Mouse (Mus musculus): ENCODE data around the gene Gpsm1. TPM values are rescaled to one million over a fixed set of nuclear protein-coding genes. Genes with fewer than 3 reads are reported as not detected.
A peak's percentile ranks its signal among the peaks of the same experiment; 100 is the strongest.
"Not testable (repeated sequence)": the region's sequence is repeated elsewhere in the genome, so short reads cannot be mapped to it uniquely, and the experiment has no call there.

The Gpsm1 gene
- polyA plus RNA-seq, 1 experiment, result 17.7 TPM

DNA sequence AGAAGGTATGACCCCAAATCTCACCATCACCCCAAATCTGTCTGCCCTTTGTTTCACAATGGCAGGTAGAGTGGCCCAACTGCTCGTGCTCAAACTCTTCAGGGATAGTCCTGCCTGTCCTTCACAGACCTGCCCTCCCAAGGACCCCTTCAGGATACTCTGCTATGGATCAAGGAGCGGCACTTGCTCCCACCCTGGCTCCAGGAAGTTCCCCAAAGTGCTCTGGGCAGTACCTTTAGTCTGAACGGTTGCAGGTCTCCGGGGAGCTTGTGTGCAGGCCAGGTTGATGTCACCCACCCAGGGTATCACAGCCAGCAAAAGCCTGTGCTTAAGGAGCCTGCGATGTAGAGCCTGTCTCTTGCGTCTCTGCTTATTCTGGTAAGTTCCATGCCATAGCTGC is 52.6 kb downstream of the Gpsm1 start:
- H3K4me3 ChIP-seq (ENCODE audit: extremely low read depth, insufficient read depth, insufficient read length), result no peak overlapping the region
- no peaks in the 10 kb centered on the region for H3K27me3 ChIP-seq (ENCODE audit: control insufficient read depth, insufficient read depth, low read length)
- no peak for TF ChIP-seq POLR2A (IDR thresholded peaks at IDR 0.05; ENCODE audit: low read depth, low read length)
- peaks cover 47% of the 10 kb centered on the region for H3K36me3 ChIP-seq (ENCODE audit: control insufficient read depth, insufficient read depth, low read length)
- H3K27ac ChIP-seq (ENCODE audit: insufficient read depth, low read length), result no peak overlapping the region
- 94% methylated on average over 6 of the region's 6 CpGs for WGBS
- DNase-seq (ENCODE audit: low read depth in 1 of 2, low spot score in 2 of 2), result no peak
- no peaks in the 10 kb centered on the region for H3K4me1 ChIP-seq (ENCODE audit: control insufficient read depth, insufficient read depth, insufficient read length)

DNA sequence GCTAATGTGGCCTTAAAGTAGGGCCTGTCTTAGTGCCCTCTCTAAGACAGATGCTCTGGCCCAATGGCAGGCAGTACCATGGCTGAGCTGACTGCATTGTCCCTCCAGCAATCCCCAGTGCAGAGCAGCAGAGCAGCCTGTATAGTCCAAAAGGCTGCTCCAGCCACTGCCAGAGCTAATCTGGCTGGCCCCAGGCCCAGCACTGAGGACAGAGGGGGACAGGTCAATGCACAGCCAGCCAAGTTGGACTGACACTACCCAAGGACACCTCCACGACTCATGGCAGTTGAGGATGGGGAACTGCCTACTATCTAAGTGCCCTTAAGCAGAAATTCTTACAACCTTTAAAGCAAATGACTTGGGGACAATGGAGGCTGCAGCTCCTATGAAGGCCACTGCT is 53.3 kb downstream of the Gpsm1 start:
- Histone ChIP-seq H3K4me1 (ENCODE audit: control insufficient read depth, insufficient read depth, insufficient read length) (no peaks in the 10 kb centered on the region), H3K4me3 (ENCODE audit: extremely low read depth, insufficient read depth, insufficient read length) (no peak overlapping the region), H3K27me3 (ENCODE audit: control insufficient read depth, insufficient read depth, low read length) (no peaks in the 10 kb centered on the region), H3K36me3 (ENCODE audit: control insufficient read depth, insufficient read depth, low read length) (peaks cover 50% of the 10 kb centered on the region), H3K27ac (ENCODE audit: insufficient read depth, low read length) (no peak overlapping the region)
- no peak for DNase-seq (ENCODE audit: low read depth in 1 of 2, low spot score in 2 of 2)
- TF ChIP-seq CTCF (IDR thresholded peaks at IDR 0.05; ENCODE audit: extremely low read depth, insufficient read depth, insufficient read length, insufficient replicate concordance) (no peak), POLR2A (IDR thresholded peaks at IDR 0.05; ENCODE audit: low read depth, low read length) (no peak)
- 83% methylated on average over 1 of the region's 1 CpGs for WGBS

DNA sequence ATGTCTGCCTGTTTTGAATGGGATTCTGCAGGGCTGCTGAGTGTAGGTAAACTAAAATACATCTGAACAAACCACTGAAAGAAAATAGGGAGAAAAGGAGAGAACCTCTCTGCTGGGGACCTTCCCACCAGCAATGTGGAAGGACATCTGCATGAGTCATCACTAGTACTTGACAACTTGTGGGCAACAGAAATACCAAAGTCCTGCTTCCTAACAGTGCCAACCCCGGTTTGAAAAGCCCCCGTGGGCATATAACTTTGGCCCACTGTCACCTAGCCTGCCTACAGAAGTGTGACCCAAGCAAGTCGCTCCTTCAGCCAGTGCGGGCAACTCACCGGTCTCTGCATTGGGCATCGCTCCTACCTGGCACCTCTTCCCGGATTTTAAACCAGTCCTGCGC is 57.1 kb downstream of the Gpsm1 start:
- Histone ChIP-seq H3K4me1 (ENCODE audit: control insufficient read depth, insufficient read depth, insufficient read length) (no peaks in the 10 kb centered on the region), H3K36me3 (ENCODE audit: control insufficient read depth, insufficient read depth, low read length) (peaks cover 51% of the 10 kb centered on the region), H3K27ac (ENCODE audit: insufficient read depth, low read length) (no peak overlapping the region), H3K27me3 (ENCODE audit: control insufficient read depth, insufficient read depth, low read length) (no peaks in the 10 kb centered on the region), H3K4me3 (ENCODE audit: extremely low read depth, insufficient read depth, insufficient read length) (no peak overlapping the region)
- no peak for TF ChIP-seq CTCF (IDR thresholded peaks at IDR 0.05; ENCODE audit: extremely low read depth, insufficient read depth, insufficient read length, insufficient replicate concordance)
- no peak for TF ChIP-seq POLR2A (IDR thresholded peaks at IDR 0.05; ENCODE audit: low read depth, low read length)
- no peak for DNase-seq (ENCODE audit: low read depth in 1 of 2, low spot score in 2 of 2)
- WGBS, result 95% methylated on average over 8 of the region's 8 CpGs

DNA sequence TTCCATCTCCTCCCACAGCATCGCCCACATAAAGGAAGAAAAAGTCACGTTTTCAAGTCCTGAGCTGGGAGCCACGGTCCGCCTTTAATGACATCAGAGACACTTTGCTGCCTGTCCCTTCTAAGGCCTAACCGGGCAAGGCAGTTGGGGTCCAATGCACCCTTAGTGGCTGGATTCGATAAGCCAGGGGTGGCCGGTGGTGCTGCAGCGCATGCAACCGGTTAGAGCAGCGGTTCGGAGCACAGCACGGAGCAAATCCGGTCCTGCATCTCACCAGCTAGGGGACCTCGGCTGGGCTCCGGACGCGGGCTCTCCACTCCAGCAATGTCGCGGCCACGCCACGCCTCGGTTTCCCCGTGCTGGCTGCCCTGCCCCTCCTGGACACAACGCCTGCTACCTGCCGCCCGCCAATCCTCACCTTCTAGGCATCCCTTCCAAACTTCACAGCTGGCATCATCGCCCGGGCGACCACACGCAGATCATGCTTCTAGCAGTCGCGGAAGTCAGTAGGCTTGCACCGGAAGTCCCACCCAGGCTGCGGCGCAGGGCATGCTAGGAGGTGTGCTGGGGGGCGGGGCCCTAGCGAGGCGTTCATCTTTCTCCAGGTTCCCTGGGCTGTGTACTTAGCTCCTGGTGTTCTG is 64.9 kb downstream of the Gpsm1 start, which contains the start of gene Snapc4:
TSS of gene Snapc4 (minus strand) at position 523 of the 641 bp plus-strand sequence.
- Histone ChIP-seq H3K27me3 (ENCODE audit: control insufficient read depth, insufficient read depth, low read length) (no peaks in the 10 kb centered on the region), H3K4me3 (ENCODE audit: extremely low read depth, insufficient read depth, insufficient read length) (peak within 1 kb of the TSS; percentile 79), H3K27ac (ENCODE audit: insufficient read depth, low read length) (peak within 1 kb of the TSS; percentile 51), H3K36me3 (ENCODE audit: control insufficient read depth, insufficient read depth, low read length) (peaks cover 25% of the 10 kb centered on the region), H3K4me1 (ENCODE audit: control insufficient read depth, insufficient read depth, insufficient read length) (no peaks in the 10 kb centered on the region)
- WGBS, result under 1% methylated on average over 38 of the region's 38 CpGs
- DNase-seq (ENCODE audit: low read depth in 1 of 2, low spot score in 2 of 2), result peak; percentile 53 to 84
- TF ChIP-seq POLR2A (IDR thresholded peaks at IDR 0.05; ENCODE audit: low read depth, low read length) (peak; percentile 56), CTCF (IDR thresholded peaks at IDR 0.05; ENCODE audit: extremely low read depth, insufficient read depth, insufficient read length, insufficient replicate concordance) (no peak)

DNA sequence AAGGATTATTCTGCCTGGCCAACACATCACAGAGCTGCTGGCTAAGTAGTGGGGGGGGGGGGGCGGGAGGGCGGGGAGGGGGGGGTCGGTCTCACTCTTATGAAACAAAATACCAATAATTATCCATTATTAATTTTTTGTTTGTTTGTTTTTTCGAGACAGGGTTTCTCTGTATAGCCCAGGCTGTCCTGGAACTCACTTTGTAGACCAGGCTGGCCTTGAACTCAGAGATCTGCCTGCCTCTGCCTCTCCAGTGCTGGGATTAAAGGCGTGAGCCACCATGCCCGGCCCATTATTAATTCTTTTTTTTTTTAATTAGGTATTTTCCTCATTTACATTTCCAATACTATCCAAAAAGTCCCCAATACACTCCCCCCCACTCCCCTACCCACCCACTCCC is 65.6 kb downstream of the Gpsm1 start:
- WGBS, result 27% methylated on average over 6 of the region's 6 CpGs
- not testable (repeated sequence) for DNase-seq (ENCODE audit: low read depth in 1 of 2, low spot score in 2 of 2); H3K4me1 ChIP-seq (ENCODE audit: control insufficient read depth, insufficient read depth, insufficient read length); H3K27me3 ChIP-seq (ENCODE audit: control insufficient read depth, insufficient read depth, low read length); H3K27ac ChIP-seq (ENCODE audit: insufficient read depth, low read length)
- Histone ChIP-seq H3K4me3 (ENCODE audit: extremely low read depth, insufficient read depth, insufficient read length) (peak overlapping the region; percentile 79), H3K36me3 (ENCODE audit: control insufficient read depth, insufficient read depth, low read length) (peaks cover 25% of the 10 kb centered on the region)

DNA sequence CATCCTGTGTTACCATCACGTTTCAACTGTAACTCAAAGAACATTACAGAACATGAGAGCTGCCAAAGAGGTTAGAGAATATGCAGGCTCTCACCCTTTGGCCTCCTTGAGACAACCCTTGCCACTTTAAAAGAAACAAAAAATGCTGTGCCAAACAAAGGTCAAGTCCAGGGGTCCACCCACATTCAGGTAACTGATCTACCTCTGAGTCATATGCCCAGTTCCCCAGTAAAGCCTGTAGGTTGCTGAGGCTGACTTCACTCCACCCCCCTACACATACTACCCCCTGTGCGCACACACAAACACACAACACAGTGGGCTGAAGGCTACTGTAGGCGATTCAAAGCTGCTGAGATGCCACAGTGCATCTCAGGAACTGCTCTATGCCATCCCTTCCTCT is 72.4 kb downstream of the Gpsm1 start:
- WGBS, result 84% methylated on average over 3 of the region's 3 CpGs
- Histone ChIP-seq H3K27me3 (ENCODE audit: control insufficient read depth, insufficient read depth, low read length) (no peaks in the 10 kb centered on the region), H3K4me3 (ENCODE audit: extremely low read depth, insufficient read depth, insufficient read length) (no peak overlapping the region), H3K4me1 (ENCODE audit: control insufficient read depth, insufficient read depth, insufficient read length) (peaks cover 6% of the 10 kb centered on the region), H3K36me3 (ENCODE audit: control insufficient read depth, insufficient read depth, low read length) (peaks cover 45% of the 10 kb centered on the region), H3K27ac (ENCODE audit: insufficient read depth, low read length) (no peak overlapping the region)
- TF ChIP-seq POLR2A (IDR thresholded peaks at IDR 0.05; ENCODE audit: low read depth, low read length), result no peak
- DNase-seq (ENCODE audit: low read depth in 1 of 2, low spot score in 2 of 2), result no peak

DNA sequence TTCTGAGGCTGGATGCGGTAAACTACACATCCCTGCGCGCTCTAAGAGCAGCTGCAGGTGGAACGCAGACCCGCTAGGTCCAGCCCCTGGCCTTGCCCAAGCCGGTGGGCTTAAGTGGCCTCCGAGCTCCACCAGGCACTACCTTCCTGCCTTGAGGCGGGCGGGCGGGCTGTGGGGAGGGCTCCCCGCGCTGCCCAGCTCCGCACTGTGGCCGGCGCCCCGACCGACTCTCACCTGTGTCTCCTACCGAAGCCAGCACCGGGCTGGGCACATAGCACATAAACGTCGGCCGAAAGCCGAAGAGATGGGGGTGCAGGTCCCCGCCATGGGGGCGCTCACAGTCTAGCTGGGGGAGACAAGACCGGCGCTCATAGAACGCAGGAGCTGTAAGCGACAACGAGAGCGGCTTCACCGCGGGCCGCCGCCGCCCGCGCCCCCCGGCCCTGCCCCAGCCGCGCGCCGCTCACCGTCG is 73.4 kb downstream of the Gpsm1 start:
- H3K4me1 ChIP-seq (ENCODE audit: control insufficient read depth, insufficient read depth, insufficient read length), result peaks cover 6% of the 10 kb centered on the region
- peak in 1 of 2 experiments; percentile 15 for DNase-seq (ENCODE audit: low read depth in 1 of 2, low spot score in 2 of 2)
- no peak for TF ChIP-seq CTCF (IDR thresholded peaks at IDR 0.05; ENCODE audit: extremely low read depth, insufficient read depth, insufficient read length, insufficient replicate concordance)
- TF ChIP-seq POLR2A (IDR thresholded peaks at IDR 0.05; ENCODE audit: low read depth, low read length), result no peak
- peak overlapping the region; percentile 84 for H3K4me3 ChIP-seq (ENCODE audit: extremely low read depth, insufficient read depth, insufficient read length)
- WGBS, result under 1% methylated on average over 44 of the region's 45 CpGs
- H3K36me3 ChIP-seq (ENCODE audit: control insufficient read depth, insufficient read depth, low read length), result peaks cover 46% of the 10 kb centered on the region
- H3K27me3 ChIP-seq (ENCODE audit: control insufficient read depth, insufficient read depth, low read length), result no peaks in the 10 kb centered on the region
- peak overlapping the region; percentile 76 for H3K27ac ChIP-seq (ENCODE audit: insufficient read depth, low read length)

All from spleen, adult 2 months (tissue).